Mouse (Mus musculus) spleen, postnatal 10 days (tissue): ENCODE results near the gene Gm128.

ENCODE experiments used
- DNase-seq, 2 experiments: peaks; one replicate each; pipeline ENCODE4 v3.0.0; 2021 to 2022; ENCODE audit warnings: low spot score in 2 of 2

Gm128 gene

DNA sequence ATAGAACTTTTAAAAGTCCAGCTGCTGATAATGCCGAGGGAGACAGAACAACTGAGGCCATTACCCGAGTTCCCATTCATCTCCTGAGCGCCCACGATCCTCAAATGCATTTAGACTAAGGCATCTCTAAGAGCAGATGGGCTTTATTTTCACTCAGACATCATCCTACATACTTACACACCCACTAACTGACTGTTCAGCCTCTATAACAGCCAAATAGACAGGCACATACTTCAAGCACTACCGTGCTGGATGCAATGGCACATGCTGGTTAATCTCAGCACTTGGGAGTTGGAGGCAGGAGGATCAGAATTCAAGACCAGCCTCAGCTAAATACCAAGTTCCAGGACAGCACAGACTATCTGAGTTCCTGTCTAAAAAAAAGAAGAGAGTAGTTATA, 28.4 kb upstream of the Gm128 start:
- no peak for DNase-seq

DNA sequence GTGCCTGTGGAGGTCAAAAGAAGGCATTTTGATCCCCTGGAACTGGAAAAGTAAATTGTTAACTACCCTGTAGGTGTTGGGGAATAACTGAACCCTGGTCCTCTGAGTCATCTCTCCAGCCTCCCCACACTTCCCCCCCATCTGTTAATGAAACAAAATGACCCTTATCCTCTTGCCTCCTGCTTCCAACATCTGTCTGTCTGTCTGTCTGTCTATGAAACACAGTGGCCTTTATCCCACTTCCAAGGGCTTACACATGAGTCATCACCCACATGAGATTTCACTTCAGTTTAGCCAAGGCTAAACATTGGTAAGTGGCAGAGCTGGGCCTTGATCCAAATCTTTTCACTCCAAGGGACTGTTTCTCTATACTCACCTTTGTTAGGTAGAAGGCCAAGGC, 26.5 kb upstream of the Gm128 start:
- DNase-seq: no peak

DNA sequence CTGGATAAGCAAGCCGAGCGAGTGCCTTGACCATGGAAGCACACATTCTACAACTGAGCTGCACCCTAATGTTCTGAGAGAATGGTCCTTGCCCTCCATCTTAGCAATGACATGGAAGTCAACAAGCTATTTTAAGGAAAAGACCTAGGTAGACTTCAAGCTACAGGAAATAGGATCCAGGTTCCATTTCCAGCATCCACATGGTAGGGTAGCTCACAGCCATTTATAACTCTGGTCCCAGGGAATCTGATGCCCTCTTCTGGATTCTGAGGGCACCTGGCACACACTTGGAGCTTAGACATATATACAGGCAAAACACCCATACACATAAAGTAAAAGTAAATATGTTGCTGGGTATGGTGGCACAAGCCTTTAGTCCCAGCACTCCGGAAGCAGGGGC, 24.7 kb upstream of the Gm128 start:
- DNase-seq: no peak

DNA sequence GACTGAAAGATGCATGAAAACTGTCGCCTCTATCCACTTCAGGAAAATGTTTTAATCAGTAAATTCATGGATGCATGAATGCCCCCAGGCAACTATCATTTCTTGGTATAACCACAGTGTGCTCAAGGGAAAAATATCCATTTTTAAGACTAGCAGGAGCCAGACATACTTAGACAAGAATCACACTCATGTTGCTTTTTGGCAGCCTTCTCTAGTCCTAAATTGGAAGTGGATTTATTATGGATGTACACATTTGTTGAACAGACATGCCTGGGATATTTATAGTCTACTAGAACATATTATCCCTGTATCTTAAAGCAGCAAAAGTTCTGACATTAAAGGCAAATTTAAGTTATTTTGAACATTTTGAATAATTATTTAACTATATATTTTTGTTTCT, 23.3 kb upstream of the Gm128 start:
- DNase-seq: no peak

DNA sequence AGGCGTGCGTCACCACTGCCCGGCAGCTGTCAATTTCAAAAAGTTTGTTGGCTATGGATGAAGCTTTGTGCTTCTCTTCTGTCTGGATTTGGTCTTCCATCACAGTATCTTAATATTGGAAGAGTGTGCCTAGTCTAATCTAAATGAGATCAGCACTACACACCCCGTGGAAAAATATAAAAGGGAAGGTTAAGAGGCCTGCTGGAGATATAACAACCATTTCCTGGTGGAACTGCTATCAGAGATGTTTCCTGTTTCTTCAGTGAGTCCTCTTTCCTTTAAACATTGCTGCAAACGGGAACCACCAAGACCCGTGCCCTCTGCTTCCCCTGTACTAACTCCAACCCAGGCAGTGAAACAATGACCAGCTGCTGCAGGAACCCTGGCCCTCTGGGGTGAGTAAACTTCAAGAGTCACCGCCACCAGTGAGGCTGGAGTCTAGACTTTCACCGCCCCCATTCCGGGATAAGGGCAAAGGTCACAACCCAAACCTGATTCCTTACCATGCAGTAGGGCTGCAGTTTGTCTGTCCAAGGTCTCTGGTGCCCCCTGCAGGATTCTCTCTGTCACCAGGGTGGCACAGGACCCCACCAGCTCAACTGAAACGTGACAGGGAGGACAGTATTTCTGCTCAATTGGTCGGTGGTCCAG, 21.8 kb upstream of the Gm128 start:
- peak; percentile 68 to 86 for DNase-seq

DNA sequence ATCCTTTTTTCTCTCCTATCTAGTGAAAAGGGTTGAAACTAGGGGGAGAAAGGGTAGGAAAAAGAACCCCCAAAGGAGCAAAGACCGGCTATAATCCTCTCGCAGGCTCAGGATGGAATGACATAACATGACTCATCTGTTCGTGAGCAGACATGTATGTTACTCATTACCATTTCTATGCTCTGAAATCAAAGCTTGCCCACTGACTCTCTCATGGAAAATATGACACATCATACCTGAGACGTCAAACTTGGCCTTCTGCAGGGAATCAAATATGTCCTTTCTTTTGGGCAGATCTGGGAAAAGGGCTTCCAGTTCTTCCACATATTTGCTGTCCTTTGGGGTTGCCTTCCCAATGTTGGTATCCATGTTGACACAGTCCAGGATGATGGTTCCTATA, 20.6 kb upstream of the Gm128 start:
- DNase-seq: no peak

DNA sequence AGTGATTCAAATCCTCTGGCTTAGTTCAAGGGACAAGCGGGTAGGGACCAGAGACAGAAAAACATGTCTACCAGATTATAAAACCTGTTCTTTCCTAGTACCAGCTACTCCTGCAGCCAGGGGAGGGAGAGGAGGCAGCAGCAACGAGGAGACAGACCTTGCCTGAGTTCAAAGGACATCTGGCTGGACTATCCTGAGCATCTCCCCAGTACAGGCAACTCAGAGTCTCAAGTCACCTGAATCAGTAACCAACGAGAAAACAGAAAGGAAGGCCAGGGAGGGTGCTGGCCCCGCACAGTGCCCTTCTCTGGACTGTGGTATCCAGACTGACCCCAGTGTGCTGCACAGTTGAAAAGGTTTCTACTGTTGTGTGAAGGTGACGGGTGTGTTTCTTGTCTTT, 15.5 kb upstream of the Gm128 start:
- DNase-seq: no peak

DNA sequence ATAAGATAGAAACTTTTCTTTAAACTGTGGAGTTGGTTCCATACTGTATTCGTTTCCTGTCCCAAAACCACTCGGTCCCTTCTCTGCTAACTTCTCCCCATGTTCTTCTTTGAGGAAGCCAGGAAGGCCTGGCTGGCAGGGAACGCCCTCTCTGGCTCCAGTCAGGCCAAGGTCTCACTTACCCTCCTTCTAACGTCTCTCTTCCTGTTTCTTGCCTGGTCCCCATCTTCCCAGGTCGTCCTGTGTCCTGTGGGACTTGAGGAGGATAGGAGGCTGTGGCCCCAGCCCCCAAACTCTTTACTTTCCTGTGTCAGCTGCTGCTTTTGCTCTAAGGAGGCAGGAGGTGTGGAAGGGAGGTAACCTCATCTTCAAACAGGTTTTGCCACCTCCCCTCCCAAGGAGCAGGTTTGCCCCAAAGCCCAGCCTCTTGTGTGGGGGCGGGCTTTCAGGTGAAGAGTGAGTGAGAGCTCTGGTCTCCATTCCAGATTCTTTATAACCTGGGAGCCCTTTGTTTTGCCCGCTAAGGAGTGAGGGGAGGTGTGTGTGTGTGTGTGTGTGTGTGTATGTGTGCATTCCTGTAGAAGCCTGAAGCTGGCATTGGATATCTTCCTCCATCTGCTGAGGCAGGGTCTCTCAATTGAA, 9.5 kb upstream of the Gm128 start, which contains the start of gene Bnipl:
TSS of gene Bnipl (minus strand) at position 411 of the 642 bp plus-strand sequence.
- no peak for DNase-seq

- DNase-seq: no peak
Observed at GRCm38 (mm10) chr3:95250361-95250760, 9.0 kb upstream of the Gm128 start.

DNA sequence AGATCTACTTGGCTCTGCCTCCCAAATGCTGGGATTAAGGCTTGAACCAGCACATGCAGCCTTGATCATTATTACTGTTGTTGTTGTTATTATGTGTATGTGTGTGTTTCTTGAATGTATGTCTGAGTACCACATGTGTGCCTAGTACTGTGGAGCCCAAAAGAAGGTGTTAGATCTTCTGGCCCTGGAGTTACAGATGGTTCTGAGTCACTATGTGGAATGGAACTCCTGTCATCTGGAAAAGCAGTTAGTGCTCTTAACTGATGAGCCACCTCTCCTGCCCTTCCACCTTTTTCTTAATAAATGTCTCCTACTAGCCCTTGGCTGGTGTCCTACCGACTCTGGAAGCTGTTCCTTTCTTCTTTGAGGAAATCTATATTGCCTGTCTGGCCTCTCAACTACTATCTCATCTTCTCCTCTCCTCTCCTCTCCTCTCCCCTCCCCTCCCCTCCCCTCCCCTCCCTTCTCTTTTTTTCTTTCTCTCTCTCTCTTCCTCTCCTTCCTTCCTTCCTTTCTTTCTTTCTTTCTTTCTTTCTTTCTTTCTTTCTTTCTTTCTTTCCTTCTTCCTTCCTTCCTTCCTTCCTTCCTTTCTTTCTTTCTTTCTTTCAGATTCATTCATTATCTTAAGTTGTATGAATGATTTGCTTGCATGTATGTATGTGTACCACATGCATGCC, 6.4 kb upstream of the Gm128 start:
- no peak for DNase-seq

GRCm38 (mm10) chr3:95246465-95247231, 5.2 kb upstream of the Gm128 start:
- peak; percentile 26 to 58 for DNase-seq

DNA sequence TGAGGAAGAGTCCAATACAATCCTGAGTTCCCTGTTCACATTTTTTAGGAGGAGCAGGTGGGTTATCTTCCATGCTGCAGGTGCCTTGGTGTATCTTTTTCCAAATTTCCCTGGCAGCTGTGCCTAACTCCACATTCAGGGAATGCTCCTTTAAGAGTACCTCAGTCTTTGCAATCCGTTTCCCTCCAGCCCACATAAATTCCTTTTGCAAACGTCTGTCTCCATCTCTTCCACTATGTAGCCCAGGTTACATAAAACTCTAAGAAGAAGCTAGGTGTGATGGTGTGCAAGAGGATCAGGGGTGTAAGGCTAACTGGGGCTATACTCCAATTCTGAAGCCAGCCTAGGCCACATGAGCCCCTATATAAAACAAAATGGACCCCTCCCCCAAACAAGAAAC, 1.7 kb upstream of the Gm128 start:
- no peak for DNase-seq

DNA sequence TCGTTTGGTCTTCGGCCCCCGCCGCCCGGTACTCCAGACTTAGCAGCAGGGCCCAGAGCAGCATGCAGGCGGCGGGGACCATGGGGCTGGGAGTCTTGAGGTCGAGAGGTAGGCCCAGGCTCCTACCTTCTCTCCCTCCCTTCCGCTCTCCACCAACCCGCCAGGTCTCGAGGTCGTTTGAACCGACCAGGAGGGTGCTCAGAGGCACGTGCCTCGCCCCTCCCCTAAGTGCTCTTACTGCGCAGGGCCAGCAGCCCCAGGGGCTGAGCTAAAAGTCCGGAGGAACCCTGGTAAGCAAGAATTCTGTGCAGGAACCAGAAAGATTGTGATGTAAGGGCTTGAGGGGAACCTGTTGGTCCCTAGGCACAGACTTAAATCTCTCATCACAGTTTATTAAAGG, 498 bp downstream of the Gm128 start:
- no peak for DNase-seq

DNA sequence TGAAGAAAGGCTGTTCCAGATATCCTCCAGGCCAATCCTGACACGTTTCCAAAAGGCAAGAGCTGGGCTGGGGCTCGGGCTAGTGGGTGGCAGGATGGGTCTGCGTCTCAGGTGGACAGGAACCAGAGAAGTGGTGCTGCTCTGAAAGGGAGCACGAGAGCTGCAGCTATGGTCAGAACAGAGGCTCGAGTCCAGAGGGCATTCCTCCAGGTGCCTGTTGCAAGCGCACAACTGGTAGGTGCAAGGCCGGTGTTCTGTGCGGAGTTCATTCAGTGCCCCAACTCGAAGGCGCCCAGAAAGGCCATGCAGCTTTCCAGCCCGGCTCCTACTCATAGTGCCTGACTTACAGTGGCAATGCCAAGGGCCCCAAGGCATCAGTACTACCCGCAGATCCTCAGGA, 1.4 kb downstream of the Gm128 start:
- no peak for DNase-seq

GRCm38 (mm10) chr3:95239022-95239421, 2.4 kb downstream of the Gm128 start:
- DNase-seq: no peak

GRCm38 (mm10) chr3:95237541-95238099, 3.8 kb downstream of the Gm128 start:
- DNase-seq: no peak

DNA sequence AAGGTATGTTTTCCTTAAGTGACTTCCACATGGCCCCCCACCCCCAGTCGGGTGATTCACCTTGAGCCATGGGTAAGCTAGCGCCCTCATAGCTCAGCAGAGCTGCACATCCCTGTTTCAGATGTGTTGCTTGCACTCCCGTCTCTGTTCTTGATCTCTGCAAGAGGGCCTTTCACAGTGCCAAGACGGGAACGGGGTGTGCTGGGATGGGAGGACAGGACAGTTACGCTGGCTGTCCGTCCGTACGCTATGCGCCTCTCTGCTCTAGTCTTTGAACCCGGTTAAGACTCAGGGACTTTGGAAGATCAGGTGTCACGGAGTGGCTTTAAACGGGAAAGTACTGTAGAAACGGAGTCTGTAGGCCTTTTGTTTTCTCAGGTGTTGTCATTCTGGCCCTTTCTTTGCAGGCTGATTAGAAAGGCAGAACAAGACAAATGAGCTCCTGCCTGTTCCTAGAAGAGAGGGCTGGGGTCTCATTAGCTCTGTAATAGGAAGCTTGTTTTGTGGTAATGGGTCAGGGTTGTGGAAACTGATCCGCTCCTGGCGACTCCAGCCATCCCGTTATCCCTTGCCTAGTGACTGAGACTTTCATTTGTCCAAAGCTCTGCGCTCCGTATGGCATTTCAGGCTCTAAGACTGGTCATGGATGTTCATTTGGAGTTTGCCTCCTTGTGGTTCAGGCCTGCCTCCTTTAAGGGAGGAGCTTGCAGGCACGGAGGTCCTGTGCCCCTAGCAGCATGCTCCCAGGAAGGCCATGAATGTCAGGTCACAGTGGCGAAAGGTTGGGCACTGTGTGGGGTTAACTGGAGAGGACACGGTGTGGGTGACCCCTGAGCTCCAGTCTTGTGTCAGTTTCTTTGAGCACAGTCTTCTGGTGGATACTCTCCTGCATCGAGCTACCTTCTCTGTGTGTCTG, 5.8 kb downstream of the Gm128 start:
- no peak for DNase-seq

- DNase-seq: no peak
Observed at GRCm38 (mm10) chr3:95233303-95233980, 8.0 kb downstream of the Gm128 start.

GRCm38 (mm10) chr3:95232771-95233170, 8.6 kb downstream of the Gm128 start:
- no peak for DNase-seq
